Mouse (Mus musculus) forebrain, embryonic 14.5 days (tissue): ENCODE measurements at regions not wholly inside any gene's neighbourhood (a gene's known extent, or its start where the extent isn't known, plus 50 kb on each side); places are given as distances from the start of the nearest gene placed in this dataset.
A peak's percentile ranks its signal among the peaks of the same experiment; 100 is the strongest.

Experiments
- ATAC-seq: fragments of 200-750 bp; cut with Nextera tagmentation; 2 replicates; pipeline ENCODE4 v1.8.0; 2017; ENCODE audit warnings: mild to moderate bottlenecking, moderate library complexity
- DNase-seq: peaks from one replicate; pipeline ENCODE4 v3.0.0-alpha.2; 2015; ENCODE audit warnings: low spot score
- H3K27ac ChIP-seq: fragments of 300-500 bp; sonication (generic); 2 replicates; pipeline ENCODE4 v1.5.1; 2014; ENCODE audit warnings: low read depth, mild to moderate bottlenecking, control low read depth, low read length, moderate library complexity
- H3K27me3 ChIP-seq: fragments of 300-500 bp; sonication (generic); replicated peaks from 2 replicates; pipeline ENCODE4 v1.6.1; 2014; ENCODE audit warnings: low read length, control low read depth, mixed read lengths; ENCODE audit not compliant: control insufficient read depth, insufficient read depth
- H3K36me3 ChIP-seq: fragments of 300-500 bp; sonication (generic); 2 replicates; pipeline ENCODE4 v1.6.1; 2014; ENCODE audit warnings: low read length, control low read depth; ENCODE audit not compliant: control insufficient read depth, insufficient read depth
- H3K4me1 ChIP-seq: fragments of 300-500 bp; sonication (generic); 2 replicates; pipeline ENCODE4 v1.6.1; 2014; ENCODE audit warnings: antibody characterized with exemption, low read length, control low read depth; ENCODE audit not compliant: control insufficient read depth, insufficient read depth
- H3K4me2 ChIP-seq: fragments of 300-500 bp; sonication (generic); 2 replicates; pipeline ENCODE4 v1.6.1; 2014; ENCODE audit warnings: mild to moderate bottlenecking, control low read depth, low read length
- H3K4me3 ChIP-seq: fragments of 300-500 bp; sonication (generic); 2 replicates; pipeline ENCODE4 v1.5.1; 2014; ENCODE audit warnings: low read depth, low read length, control low read depth
- H3K9ac ChIP-seq: fragments of 300-500 bp; sonication (generic); 2 replicates; pipeline ENCODE4 v1.6.1; 2014; ENCODE audit warnings: mild to moderate bottlenecking, low read length, control low read depth, moderate library complexity
- H3K9me3 ChIP-seq: fragments of 300-500 bp; sonication (generic); replicated peaks from 2 replicates; pipeline ENCODE4 v1.6.1; 2016; ENCODE audit warnings: low read length, control low read depth, mixed read lengths; ENCODE audit not compliant: control insufficient read depth
- WGBS: fragments of 180-500 bp; shearing (Covaris S2); extraction: QIAGEN DNeasy Blood & Tissue Kit; methylation state at CpG from one replicate; pipeline ENCODE4 v1.1.7; 2014; 5-methylcytosine and 5-hydroxymethylcytosine counted together

DNA sequence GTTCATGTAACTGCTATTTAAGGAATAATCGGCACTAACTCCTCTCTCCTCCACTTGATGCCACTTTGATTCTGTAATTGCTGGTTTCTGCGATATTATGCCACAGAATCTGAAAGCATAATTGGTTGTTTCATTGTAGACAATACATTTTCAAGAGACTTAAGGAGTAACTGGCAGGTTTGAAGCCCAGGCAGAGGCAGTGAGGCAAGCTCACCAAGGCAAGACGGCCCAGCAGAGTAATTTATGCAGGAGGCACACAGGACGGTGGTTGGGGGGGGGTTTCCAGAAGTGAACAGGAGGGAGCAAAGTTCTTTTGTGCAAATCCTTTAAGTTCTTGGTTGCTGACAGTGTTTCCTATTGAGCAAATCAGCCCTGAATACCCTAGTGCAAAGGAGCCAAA is 249.6 kb downstream of the Drd1 start:
- peak; percentile 63 for ATAC-seq
- peak; percentile 66 for DNase-seq
- Histone ChIP-seq H3K4me2 (no peak overlapping the region), H3K4me3 (no peak overlapping the region), H3K9me3 (no peaks in the 10 kb centered on the region), H3K27ac (no peak overlapping the region), H3K4me1 (peaks cover 16% of the 10 kb centered on the region), H3K27me3 (peaks cover 12% of the 10 kb centered on the region; the same call in 1 of the 2 replicates), H3K9ac (no peak overlapping the region), H3K36me3 (no peaks in the 10 kb centered on the region)
- WGBS, result 24% methylated on average over 4 of the region's 4 CpGs

DNA sequence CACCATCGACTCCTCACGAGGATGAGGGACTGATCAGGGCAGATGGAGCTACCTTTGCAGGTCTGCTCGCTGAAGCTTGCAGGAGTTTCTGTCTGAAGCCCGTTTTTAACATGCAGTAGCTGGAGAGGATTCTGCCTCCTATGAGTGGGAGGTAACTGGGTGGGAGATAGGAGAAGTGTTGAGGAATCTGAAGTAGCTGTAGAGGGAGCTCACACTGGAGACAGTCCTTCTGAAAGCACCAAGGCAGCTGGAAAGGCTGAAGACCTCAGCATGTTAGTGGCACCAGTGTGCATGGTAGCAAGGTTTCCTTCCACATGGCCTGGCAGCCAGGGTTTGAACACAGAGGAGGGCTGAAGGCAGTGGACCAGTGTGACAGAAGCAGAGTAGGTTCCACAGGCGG is 254.5 kb downstream of the Drd1 start:
- Histone ChIP-seq H3K27ac (no peak overlapping the region), H3K4me3 (no peak overlapping the region), H3K4me2 (no peak overlapping the region), H3K9me3 (no peaks in the 10 kb centered on the region), H3K36me3 (no peaks in the 10 kb centered on the region), H3K27me3 (peaks cover 4% of the 10 kb centered on the region; the same call in 1 of the 2 replicates), H3K4me1 (no peaks in the 10 kb centered on the region; the same call in 1 of the 2 replicates), H3K9ac (no peak overlapping the region)
- no peak for ATAC-seq
- 87% methylated on average over 5 of the region's 5 CpGs for WGBS
- DNase-seq, result no peak

DNA sequence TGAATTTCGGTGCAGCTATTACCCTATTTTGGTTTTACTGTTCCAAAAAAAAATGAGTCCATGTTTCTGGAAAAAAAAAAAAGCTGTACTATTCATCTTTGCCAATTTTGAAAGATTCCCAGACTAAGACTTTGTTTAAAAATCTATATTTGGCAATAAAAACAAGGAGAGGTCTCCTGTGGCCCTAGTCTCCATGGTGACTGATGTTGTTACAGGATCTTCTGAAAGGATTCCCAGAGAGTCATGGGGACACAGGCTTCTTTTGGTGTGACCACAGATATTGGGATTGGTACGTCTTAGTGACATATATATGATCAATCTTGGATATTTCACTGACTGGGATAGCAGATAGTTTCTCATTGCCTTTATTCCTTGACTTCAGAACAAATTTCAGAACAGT is 266.7 kb downstream of the Drd1 start:
- Histone ChIP-seq H3K9ac (no peak overlapping the region), H3K4me3 (no peak overlapping the region), H3K36me3 (no peaks in the 10 kb centered on the region), H3K27ac (no peak overlapping the region), H3K4me1 (no peaks in the 10 kb centered on the region), H3K27me3 (no peaks in the 10 kb centered on the region), H3K9me3 (no peaks in the 10 kb centered on the region), H3K4me2 (no peak overlapping the region)
- no peak for DNase-seq
- whole genome bisulfite sequencing, result 93% methylated on average over 2 of the region's 2 CpGs
- no peak for ATAC-seq

DNA sequence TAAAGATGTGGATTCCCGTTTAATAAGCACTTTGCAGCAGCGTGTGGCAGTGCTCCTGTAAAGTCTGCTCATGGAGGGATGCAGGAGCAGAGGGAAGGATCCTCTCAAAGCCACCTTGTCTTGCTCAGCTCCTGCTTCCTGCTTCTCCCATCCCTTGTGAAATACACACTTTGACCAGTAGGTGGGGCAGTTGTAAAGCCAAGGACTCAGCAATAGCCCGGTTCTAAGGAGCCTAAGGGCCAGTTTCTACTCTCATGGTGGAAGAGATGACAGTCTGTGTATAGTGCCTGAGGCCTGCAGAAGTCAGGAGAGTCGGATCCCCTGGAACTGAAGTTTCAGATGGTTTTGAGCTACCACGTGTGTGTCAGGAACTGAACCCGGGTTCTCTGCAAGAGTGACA is 272.0 kb downstream of the Drd1 start:
- no peak overlapping the region for H3K9ac ChIP-seq
- H3K9me3 ChIP-seq, result no peaks in the 10 kb centered on the region
- DNase-seq (peak; percentile 93), ATAC-seq (peak; percentile 72)
- no peak overlapping the region for H3K4me2 ChIP-seq
- no peak overlapping the region for H3K4me3 ChIP-seq
- 0 out of 2 replicates have a peak, but pooled peaks cover 2% of the 10 kb centered on the region for H3K27me3 ChIP-seq
- WGBS, result 18% methylated on average over 6 of the region's 6 CpGs
- H3K4me1 ChIP-seq, result no peaks in the 10 kb centered on the region
- no peaks in the 10 kb centered on the region for H3K36me3 ChIP-seq
- no peak overlapping the region for H3K27ac ChIP-seq

DNA sequence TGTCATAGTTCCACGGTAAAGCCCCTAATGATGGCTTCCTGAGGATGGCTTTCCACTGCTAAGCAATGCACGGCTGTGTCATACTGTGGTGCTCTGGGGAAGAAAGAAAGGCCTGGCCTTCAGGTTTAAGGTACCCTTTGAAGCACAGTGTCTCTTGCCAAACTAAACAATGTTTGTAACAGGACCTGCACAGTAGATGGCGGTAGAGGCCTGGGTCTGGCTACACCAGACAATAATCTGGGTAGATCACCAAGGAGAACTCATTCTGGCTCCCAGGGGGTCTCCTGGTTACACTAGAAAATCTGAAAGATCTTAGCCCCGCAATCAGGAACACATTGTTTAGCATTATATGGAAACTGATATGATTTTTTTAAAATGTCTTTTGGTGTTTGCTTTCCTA is 276.4 kb downstream of the Drd1 start:
- peak; percentile 81 for DNase-seq
- no peaks in the 10 kb centered on the region; the same call in 1 of the 2 replicates for H3K4me1 ChIP-seq
- no peak overlapping the region for H3K4me3 ChIP-seq
- WGBS, result 52% methylated on average over 4 of the region's 4 CpGs
- ATAC-seq, result 0 out of 2 replicates have a peak, but pooled peaks have one; percentile 26
- 0 out of 2 replicates have a peak, but pooled peaks cover 2% of the 10 kb centered on the region for H3K27me3 ChIP-seq
- no peak overlapping the region for H3K9ac ChIP-seq
- no peaks in the 10 kb centered on the region for H3K9me3 ChIP-seq
- no peak overlapping the region for H3K27ac ChIP-seq
- H3K4me2 ChIP-seq, result no peak overlapping the region
- H3K36me3 ChIP-seq, result no peaks in the 10 kb centered on the region

DNA sequence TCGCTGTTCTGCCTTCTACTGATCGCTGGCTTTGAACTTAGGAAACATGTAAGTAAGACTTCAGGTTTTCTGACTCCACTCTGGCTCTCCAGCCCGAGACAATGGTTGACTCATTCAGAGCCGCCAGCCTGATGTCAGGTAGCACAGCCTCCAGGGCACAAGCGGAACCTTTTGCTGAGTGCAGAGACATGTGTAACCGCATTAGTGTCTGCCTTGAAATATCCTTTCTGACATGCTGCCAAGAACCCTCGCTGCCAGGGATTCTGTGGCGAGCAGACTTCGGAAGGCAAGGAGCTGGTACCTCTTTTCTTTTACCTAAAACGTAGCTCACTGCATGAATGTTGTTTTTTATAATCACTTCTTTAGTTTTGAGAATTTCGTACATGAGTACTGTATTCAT is 279.1 kb downstream of the Drd1 start:
- Histone ChIP-seq H3K9me3 (no peaks in the 10 kb centered on the region), H3K27me3 (0 out of 2 replicates have a peak, but pooled peaks cover 2% of the 10 kb centered on the region), H3K36me3 (no peaks in the 10 kb centered on the region), H3K9ac (no peak overlapping the region), H3K4me3 (no peak overlapping the region), H3K4me2 (no peak overlapping the region), H3K27ac (no peak overlapping the region), H3K4me1 (no peaks in the 10 kb centered on the region; the same call in 1 of the 2 replicates)
- 63% methylated on average over 11 of the region's 11 CpGs for WGBS
- DNase-seq (peak; percentile 31), ATAC-seq (no peak)

DNA sequence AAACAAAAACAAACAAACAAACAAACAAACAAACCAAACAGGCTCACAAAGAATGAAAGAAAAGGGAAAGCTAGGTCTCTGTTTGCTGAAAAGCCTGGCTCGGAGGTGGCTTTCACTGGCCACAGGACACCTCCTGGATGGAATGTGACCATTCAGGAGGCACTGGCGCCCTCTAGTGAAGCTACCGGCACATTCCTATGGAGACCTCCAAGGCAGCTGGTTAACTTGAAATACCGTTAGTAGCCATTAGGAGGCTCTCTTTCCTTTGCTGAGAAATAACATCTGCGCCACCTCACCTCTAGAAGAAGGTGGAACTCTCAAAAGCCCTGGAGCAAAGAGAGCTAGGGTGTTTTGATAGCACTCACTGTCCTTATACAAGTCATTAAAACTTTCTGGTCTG is 279.8 kb downstream of the Drd1 start:
- DNase-seq (peak; percentile 57), ATAC-seq (no peak)
- Histone ChIP-seq H3K9ac (no peak overlapping the region), H3K27ac (no peak overlapping the region), H3K4me2 (no peak overlapping the region), H3K36me3 (no peaks in the 10 kb centered on the region), H3K27me3 (0 out of 2 replicates have a peak, but pooled peaks cover 2% of the 10 kb centered on the region), H3K9me3 (no peaks in the 10 kb centered on the region), H3K4me1 (no peaks in the 10 kb centered on the region; the same call in 1 of the 2 replicates), H3K4me3 (no peak overlapping the region)
- 37% methylated on average over 5 of the region's 5 CpGs for WGBS

DNA sequence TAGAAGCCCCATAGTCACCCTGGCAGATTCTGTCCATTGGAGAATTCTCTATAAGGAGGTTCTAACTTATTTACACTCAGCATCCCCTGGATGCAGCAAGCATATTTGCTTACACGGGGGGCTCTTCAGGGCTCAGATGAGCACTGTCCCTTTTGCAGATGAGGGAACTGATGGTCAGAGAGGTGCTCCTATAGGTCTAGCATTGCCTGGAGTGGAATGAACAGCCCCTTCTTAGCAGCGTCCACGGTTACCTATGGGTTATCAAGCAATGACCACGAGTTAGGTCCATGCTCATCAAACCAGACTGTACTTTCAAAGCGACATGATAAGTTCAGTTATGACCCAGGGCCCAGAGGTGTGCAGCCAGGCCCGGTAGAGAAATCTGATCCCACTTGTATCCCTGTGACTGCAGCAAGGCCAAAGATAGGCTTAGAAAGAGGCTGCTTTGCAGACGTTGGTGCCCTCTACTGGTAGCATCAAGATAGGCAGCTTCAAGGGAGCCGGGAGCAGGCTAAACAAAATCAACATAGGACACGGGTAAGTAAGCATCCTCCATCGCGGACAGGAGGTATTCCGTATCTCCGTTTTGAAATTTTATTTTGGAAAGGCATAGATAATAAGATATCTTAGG is 290.8 kb downstream of the Drd1 start:
- no peak overlapping the region for H3K4me3 ChIP-seq
- H3K4me2 ChIP-seq, result no peak overlapping the region
- H3K4me1 ChIP-seq, result no peaks in the 10 kb centered on the region
- ATAC-seq (peak; percentile 77), DNase-seq (peak; percentile 87)
- no peak overlapping the region for H3K9ac ChIP-seq
- H3K27ac ChIP-seq, result no peak overlapping the region
- H3K9me3 ChIP-seq, result no peaks in the 10 kb centered on the region
- WGBS, result 25% methylated on average over 13 of the region's 13 CpGs
- H3K36me3 ChIP-seq, result no peaks in the 10 kb centered on the region
- H3K27me3 ChIP-seq, result no peaks in the 10 kb centered on the region

DNA sequence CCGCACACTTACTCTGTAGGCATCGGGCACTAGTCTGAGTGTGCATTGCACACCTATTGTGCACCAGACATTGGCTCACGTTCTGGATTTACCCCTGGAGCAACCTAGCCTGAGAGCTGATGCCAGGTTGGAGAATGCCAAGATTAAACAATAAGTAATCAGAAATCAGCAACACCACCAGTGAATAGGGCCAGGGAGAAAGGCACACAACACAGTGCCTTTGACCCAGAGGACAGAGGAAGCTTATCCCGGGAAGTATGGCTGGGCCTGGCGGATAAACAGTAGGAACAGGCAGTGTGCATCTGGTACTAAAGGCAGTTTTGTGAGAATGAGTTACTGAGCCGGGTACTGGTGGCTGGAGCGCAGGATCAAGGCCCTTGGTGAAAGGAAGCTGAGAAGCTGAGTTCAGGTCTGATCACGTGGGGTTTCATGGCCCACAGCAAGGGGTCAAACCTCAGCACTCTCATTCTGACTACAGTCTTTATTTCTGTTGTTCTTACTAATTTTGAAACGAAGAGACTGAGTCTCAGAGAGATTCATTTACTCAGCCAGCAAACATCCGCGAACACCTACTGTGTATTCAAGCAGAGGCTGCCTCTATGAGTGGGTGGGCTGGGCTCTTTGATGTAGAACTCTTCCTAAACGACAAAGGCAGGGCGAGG is 284.8 kb upstream of the Msx2 start:
- Histone ChIP-seq H3K4me1 (peaks cover 7% of the 10 kb centered on the region; the same call in 1 of the 2 replicates), H3K27ac (no peak overlapping the region), H3K27me3 (no peaks in the 10 kb centered on the region), H3K9me3 (no peaks in the 10 kb centered on the region), H3K9ac (no peak overlapping the region), H3K4me2 (no peak overlapping the region), H3K36me3 (no peaks in the 10 kb centered on the region), H3K4me3 (no peak overlapping the region)
- WGBS, result 68% methylated on average over 13 of the region's 13 CpGs
- DNase-seq (no peak), ATAC-seq (no peak)
